Mouse (Mus musculus) WW6 (cell line): ENCODE results near the gene Brca1.
"Not testable (repeated sequence)": the region's sequence is repeated elsewhere in the genome, so short reads cannot be mapped to it uniquely, and the experiment has no call there.

ENCODE experiments used
- DNase-seq: peaks from one replicate; pipeline ENCODE4 v3.0.0-alpha.2; 2013; ENCODE audit warnings: low read depth, low spot score

Brca1 gene

DNA sequence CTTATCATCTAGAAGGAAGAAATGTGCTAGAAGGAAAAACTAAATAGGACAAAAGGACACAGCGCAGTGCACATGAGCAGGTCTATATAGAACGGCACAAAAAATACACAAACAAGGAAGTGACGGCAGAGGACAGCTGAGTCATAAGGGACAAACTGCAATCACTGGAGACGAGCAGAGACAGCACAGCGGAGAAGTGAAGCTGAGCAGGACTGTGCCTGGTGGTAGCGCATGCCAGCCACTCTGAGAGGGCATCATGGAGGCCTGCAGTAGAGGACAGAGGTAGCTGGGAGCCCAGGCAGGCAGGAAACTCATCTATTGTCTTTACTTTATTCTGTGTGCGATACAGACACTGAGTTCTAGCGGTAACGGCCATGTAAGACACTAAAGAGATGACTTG is 8.2 kb downstream of the Brca1 start:
- no peak for DNase-seq

DNA sequence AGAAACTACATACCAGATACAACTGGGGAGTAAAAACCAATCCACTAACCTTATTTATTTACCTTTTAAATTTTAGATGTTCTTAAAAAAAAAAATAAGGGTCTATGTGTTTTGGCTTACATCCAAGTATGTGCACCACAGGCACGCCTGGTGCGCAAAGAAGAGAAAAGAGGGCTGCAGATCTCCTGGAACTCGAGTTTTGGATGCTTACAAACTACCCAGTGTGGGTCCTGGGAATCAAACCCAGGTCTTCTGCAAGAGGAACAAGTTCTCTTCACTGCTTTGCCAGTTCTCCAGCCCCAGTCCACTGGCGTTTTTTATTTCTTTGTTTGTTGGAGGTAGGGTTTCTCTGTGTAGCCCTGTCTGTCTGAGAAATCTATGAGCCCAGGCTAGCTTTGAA is 25.1 kb downstream of the Brca1 start:
- DNase-seq: no peak

DNA sequence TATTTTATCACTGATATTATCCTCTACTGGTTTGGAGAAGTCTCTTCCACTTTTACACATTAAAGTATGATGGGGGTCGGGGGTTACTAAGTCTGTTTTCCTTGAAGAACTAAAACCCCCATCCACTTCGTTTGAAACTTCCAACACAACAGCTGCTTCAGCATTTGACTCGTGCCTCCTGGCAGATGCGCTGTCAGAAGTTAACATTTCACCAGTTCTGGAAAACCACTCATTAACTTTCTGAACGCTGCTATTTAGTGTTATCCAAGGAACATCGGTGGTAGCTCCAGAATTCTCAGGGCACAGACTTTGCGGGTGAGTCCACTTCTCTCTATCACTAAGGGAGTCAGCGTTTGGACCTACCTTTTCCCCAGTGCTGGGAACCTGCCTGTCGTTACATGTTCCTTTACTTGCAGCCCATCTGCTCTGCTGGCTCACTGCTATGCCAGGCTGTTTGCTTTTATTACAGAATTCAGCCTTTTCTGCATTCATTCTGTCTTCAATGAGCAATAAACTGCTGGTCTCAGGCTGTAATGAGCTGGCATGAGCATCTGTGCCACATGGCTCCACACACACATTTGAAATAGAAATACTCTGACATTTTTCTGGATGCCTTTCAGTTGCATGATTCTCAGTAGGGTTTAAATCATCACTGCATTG is 25.7 kb downstream of the Brca1 start:
- no peak for DNase-seq

DNA sequence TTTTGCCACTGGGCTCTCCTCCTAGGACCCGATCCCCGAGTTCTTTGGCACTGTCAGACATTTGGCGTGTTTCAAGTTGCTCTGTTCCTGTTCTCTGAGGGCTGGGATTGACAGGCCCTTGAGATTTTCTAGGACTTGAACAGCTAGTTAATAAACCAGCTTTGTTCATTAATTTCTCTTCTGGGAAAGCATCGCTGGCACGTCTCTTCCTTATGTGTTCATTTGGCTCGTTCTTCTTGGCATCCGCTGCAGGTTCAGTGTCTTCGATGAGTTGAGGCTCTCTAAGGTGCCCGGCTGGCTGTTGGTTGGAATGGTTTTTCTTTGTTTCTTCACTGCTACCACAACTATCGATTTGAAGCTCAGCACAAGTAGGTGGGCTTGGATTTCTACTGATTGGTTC is 26.7 kb downstream of the Brca1 start:
- no peak for DNase-seq

DNA sequence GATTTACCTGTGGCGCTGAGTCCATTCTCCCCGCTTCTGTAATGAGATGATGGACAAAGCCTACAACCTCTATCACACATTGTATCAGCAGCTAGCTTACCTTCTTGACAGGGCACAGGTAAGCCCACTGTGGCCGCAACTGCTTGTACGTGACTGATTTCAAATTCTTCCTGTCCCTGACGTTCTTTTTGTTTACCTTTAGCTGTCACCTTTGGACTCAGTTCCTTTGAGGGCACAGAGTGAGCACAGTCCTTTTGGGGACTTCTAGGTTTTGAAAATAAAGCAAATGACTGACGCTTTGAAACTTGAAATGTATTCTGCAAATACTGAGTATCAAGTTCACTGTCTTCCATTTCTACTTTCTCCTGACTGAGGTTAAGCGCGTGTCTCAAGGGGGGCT is 27.3 kb downstream of the Brca1 start:
- no peak for DNase-seq

DNA sequence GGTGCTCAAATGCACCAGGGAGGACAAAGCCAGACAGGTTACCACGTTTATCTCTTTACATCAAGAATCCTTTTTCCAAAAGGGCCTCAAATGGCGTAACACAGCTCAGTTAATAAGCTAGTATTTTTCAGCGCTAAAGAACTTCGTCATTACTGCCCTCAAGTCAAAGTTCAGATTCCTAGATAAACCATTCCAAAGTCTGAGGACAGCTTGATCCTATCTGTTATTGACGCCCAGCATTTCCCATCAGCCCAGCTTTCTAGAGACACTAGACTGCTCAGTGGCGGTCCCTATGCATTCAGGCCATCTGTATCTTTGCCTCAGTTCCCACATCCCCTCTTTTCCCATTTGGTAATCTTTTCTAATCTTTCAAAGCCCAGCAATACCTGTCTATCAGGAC is 32.4 kb downstream of the Brca1 start:
- DNase-seq: no peak

DNA sequence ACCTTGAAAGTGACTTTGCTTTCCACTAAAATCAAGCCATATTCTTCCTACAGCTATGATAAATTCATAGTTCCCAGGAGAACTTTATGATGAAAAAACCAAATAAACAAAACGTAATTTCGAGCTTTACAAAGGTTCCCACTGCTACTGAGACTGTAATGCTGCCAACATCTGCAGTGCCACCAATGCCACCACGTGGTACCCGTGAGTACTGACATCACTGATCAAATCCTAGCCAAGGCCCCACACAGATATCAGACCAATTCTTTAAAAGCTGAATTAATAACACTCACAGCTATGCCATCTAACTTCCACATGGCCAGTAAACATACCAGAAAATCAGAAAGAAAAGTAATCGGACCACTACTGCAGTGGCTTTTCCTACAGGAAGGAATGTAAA is 32.8 kb downstream of the Brca1 start:
- no peak for DNase-seq

DNA sequence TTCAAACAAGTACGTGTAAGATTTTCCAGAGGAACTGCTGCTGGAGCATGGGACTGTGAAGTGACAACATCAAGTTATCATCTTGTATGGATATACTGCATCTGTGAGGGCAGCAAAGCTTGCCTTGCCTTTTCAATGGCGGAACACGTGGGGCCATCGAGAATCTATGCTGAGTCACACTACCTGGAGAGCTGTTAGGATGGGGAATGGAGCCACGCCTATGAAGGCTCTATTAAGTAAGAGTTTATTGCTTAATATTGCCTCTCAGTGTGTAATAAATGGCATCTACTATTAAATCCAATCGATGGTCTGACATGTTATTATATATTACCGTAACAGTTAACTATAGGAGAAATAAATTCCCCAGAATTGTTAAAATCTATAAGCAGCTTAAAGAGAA is 44.7 kb downstream of the Brca1 start:
- no peak for DNase-seq

DNA sequence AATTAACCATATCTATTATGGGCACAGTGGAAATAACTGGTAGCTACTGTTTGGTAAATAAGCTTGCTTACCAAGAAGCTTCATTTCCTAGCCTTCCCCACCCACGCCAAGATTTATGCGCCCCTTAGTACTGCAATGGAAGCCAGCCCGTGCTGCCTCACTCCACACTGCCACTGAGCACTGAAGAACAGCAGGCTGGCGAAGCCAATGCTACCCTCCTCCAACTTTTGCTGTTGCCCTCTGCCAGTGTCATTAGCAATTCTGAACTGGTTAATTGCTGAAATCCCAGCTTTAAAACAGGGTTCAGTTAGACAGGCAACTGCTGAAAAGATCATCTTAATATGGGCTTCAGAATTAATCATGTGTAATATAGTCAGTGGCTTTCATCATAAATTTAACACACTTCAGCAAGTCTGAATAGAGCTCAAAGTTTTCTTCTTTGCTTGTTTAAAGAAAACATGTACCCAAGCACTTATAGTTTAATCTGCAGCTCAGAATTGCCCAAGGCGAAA is 45.4 kb downstream of the Brca1 start:
- DNase-seq: no peak

DNA sequence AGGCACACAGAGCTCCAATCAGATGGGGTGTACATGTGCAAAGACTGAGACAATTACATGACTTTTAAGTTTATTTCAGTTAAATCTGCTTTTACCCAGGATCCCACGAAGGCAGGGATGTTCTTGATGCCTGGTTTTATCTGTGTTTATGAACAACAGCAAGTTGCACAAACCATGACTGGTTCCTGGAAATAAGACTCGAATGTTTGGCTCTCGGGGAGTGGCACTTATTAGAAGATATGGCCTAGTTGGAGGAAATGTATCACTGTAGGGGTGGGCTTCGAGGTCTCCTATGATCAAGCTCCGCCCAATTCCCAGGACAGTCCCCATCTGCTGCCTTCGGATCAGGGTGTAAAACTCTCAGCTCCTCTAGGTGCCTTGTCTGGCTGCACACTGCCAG is 65.6 kb downstream of the Brca1 start:
- DNase-seq: no peak

DNA sequence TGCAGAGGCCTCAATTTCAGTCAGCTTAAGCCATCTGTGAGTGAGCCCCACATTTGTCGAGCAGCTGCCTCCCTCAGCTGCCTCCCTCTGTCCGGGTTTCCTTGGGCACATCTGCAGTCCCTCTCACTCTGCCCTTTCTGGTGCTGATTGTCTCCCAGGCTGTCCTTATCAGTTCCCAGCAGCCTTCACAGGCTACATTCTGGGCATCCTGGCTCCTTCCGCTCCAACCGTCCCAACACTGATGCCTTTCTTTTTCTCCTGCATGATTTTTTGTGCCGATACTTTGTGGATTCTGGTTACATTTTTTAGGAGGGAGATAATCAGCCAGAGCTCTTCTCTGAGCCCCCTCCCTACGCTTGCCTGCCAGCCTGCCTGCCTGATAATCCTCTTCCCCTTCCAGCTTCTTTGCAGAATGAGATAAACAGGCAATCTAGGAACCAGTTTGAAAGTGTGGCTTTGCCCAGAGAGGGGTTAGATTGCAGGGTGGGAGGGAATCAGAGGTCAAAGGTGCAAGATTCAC is 66.2 kb downstream of the Brca1 start:
- DNase-seq: no peak

DNA sequence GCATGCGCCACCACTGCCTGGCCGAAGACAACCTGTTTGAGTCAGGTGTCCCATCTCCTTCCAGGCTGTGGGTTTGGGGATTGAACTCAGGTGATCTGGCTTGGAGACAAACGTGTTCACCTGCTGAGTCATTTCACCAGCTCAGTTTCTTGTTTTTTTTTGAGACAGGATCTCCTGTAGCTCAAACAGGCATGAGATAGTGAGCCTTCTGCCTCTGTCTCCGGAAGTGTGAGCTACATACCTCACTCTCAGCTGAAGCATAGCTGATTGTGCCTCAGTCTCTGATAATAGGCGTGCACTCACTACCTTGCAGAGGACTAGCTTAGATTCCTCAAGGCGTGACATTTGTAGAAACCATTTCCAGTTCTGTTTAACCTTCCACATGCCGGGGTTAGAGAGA is 66.9 kb downstream of the Brca1 start:
- no peak for DNase-seq

DNA sequence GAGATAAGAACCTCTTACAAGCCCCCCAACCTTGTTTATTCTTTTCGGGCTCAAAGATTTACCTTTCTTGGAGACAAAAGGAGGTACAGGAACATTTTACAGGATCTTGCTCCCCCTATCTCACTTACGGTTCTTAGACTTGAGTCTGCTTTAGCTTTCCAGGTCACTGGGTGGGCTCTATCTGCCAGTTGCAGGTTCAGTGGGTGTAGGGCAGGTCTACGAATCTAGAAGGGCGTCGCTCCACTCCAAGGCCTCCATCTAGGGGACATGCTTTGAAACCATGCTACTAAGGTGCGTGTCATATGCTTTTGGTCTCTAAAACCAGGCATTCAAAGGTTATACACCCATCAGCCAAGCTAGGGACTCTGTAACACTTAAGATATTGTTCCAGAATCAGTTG is 67.5 kb downstream of the Brca1 start:
- no peak for DNase-seq

DNA sequence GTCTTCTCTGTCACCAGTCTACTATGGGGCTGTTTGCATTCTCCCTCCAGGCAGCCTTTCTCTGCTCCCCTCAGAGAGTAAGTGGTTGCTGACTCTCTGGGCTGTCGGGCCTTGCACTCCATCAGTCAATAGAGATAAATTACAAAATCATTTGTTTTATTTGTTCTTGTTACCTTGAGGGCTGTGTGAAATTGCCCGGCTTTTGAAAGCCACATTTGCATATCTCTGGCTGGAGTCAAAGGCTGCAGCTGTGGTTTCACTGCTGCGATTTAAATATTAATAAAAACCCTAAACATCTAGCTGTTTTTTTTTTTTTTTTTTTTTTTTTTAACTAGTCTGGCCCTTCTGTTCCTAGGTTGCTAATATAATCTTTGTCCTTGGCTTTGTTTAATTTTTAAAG is 68.0 kb downstream of the Brca1 start:
- DNase-seq: no peak

DNA sequence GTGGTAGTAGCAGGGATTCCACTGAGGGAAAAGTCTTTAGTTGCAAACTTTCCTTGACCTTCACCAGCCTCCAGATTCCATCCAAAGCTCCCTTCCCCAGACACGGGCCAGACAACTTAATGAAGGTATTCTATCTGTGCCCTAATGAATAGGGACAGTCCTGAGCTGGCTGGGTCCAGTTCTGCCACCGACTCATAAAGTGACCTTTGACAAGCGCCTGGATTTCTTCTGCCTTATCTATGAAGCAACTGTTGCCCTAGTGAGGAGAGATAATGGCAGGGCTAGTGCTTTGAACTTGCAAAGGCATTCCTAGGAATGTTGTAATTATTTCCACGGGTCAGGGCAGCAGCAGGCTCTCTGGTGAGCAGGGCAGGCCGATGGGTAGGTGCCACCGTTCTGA is 70.8 kb downstream of the Brca1 start:
- no peak for DNase-seq

DNA sequence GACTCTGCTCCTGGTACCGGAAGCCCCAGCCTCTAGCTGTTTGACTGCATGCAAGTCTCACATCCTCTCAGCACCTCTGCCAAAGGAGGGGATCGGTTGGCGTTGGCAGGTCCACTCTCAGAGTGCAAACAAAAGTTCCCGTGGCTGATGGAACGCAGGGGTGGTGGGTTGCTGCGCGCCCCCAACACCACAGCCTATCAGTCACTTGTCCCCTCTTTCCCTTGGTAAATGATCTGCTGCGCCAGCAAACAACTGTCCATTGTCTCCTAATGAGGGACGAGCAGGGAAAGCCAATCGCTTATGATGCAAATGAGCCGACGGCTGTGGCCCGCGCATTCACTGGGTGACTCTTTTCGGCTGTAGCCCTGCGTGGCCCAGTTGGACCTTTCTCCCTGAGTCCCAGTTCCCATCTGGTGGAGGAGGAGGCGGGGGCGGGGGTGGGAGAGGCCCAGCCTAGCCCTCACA is 72.6 kb downstream of the Brca1 start:
- DNase-seq: no peak

DNA sequence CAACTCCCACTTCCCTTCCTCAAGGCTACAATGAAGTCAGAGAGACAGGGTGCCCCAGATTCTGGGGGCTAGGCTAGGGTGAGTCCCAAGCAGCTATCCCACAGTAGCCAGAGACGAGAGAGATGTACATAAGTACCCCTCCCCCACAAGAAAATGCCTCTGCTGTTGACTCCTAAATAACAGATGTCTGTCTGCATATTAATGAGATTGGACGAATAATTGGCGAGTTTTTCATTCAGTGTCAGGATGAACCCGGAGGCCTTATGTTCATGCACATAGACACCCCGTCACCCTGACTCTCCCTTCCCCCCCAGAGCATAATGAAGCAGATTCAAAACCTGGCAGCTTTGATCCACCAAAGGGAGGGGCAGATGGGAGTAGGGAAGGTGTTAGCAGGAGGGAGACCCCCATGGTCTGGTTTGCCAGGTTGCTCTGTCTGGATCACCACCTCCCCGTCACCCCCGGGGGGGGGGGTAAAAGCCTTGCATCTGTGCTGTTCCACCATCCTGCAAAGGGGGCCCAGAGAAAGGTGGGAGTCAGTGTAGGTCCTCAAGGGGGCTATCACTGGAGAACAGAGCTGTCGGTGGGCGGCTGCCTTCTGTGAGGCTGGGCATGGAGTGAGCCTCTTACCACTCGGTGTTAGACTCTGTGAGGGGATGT is 74.1 kb downstream of the Brca1 start:
- no peak for DNase-seq

DNA sequence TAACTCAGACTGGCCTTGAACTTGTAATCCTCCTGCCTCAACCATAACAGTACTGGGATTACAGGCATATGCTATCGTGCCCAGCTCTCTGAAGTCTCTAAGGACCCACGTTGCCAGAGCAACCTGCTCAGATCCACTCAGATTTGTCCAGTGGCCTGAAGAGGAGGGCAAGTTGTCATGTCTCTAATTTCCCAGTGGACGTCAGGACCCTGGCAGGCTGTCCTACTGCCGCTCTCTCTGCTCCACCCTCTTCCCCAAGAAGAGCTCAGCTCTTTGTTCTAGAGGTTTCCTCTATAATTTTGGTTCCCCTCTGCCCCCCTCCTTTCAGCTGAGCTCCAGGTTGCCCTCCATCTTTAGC is 74.6 kb downstream of the Brca1 start:
- DNase-seq: no peak

DNA sequence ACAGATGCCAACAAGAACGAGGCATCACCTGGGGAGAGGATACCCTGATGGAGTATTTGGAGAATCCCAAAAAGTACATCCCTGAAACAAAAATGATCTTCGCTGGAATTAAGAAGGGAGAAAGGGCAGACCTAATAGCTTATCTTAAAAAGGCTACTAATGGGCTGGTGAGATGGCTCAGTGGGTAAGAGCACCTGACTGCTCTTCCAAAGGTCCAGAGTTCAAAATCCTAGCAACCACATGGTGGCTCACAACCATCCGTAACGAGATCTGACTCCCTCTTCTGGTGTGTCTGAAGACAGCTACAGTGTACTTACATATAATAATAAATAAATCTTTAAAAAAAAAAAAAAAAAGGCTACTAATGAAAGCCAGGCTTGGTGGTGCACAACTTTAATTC is 75.4 kb downstream of the Brca1 start:
- DNase-seq: not testable (repeated sequence)

DNA sequence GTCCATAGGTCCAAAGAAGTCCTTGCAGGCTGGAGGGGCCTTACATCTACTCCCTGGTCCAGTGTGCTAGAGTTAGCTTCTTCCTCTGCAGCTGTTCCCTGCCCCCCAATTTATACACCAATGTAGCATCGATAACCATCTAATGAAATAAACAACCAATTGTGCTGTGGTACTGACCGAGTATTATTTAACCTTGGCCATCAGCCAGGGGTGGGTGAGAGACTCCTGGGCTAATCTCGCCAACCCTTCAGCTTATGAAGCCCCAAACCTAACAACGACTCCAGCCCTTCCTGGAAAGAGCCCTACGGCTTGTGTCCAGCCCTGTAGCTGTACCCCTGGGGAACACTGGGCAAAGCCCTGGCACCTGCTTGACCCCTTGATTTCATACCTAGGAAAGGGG is 77.5 kb downstream of the Brca1 start:
- DNase-seq: no peak

DNA sequence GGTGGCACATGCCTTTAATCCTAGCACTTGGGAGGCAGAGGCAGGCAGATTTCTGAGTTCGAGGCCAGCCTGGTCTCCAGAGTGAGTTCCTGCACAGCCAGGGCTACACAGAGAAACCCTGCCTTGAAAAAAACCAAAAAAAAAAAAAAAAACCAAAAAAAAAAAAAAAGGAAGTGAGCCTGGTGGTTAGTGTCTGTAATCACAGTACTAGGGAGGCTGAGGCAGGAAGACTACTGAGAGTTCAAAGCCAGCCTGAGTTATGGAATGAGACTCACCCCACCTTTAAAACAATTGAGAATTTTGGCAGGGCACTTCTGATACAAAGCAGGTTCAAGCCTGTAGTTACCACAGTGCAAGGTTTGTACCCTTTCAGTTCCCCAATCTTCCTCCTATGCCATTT is 78.1 kb downstream of the Brca1 start:
- DNase-seq: not testable (repeated sequence)

DNA sequence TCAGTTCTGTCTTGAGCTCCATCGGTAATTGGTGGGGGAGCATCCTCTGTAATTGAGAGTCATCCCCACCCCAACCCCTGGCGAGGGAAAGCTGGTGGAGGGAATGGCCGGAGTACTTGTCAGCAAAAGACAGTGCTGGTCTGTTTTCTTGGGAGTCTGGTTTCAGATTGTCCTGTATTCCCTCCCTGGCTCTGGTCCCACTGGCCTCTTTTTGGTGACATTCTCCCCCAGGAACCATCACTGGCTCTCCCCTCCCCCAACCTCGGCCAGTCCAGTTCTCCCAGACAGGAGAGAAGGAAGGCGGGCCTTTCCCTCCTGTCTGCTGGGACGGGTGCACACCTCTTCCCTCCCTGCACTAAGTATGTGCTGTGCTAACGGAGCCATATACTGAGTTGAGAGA is 79.4 kb downstream of the Brca1 start:
- DNase-seq: no peak

DNA sequence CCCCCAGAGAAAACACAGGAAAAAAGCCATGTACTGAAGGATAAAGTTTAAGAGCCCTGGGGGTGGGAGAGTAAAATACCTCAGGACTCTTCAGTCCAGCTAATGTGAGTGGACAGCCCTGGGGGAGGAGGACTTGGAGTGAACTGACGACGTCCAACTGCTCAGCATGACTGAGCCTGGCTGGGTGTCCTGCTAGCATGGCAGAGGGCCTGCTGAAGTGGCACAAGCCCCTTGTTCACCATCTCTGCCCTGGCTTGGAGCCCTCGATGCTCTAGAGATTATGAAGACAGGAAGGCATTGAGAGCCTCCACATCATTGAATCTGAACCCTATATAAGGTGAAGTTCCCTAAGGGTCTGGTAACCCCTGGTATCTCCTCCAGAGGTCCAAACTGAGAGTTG is 79.8 kb downstream of the Brca1 start:
- no peak for DNase-seq
